Mouse (Mus musculus) brain, embryonic 14.5 days (tissue): ENCODE data around the gene Map2.

Experiments
- CTCF ChIP-seq: fragments of 200-500 bp; IDR thresholded peaks from 2 replicates; pipeline ENCODE4 v1.5.1; 2012; ENCODE audit warnings: inconsistent platforms, mild to moderate bottlenecking, moderate library complexity, borderline replicate concordance; ENCODE audit not compliant: insufficient read depth, insufficient read length; ENCODE audit errors: extremely low read depth
- POLR2A ChIP-seq: fragments of 200-500 bp; IDR thresholded peaks from 2 replicates; pipeline ENCODE4 v1.6.1; 2012; ENCODE audit warnings: mild to moderate bottlenecking, inconsistent platforms, borderline replicate concordance; ENCODE audit not compliant: poor library complexity, insufficient read depth, insufficient read length, severe bottlenecking; ENCODE audit errors: extremely low read depth

DNA sequence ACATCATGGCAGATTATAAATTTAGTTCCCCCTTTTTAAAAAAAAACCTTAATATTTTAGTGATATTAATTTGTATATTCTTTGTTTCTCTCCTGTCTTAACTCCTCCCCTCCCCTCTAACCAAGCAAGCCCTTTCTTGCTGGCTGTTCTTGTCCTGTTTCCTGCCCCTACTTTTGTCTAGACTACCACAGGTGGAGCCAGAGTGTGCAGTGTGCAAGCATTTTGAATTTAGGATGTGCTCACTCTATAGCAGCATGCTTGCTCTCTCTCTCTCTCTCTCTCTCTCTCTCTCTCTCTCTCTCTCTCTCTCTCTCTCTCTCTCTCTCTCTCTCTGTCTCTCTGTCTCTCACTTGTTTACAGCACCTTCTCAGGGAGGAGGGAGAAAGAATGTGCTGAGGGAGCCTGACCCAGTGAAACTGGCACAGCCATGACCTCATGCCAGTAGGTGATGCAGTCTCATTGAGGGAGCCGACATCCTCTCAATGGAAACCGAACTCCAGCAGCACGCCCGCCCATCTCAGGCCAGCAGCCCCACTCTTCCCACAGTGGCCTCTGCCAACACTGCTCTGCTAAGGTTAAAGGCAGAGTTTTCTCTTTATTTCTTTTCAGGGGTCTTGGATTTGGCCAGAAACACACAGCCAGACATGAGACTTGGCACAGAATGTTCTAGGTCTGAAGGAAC lies 2.6 kb downstream of the Map2 start:
- TF ChIP-seq CTCF (peak; percentile 15; the same call in 1 of the 2 replicates), POLR2A (no peak)
